Mouse (Mus musculus) heart, adult 11 months (tissue): ENCODE data around the gene Terb2.
A peak's percentile ranks its signal among the peaks of the same experiment; 100 is the strongest.
"Not testable (repeated sequence)": the region's sequence is repeated elsewhere in the genome, so short reads cannot be mapped to it uniquely, and the experiment has no call there.

Experiments
- DNase-seq: peaks from one replicate; pipeline ENCODE4 v3.0.0; 2022

Gene Terb2

GRCm38 (mm10) chr2:122162529-122162928 lies 23.5 kb upstream of the Terb2 start:
- peak; percentile 46 for DNase-seq

GRCm38 (mm10) chr2:122163430-122164195 lies 22.5 kb upstream of the Terb2 start:
- DNase-seq: peak; percentile 85

- peak; percentile 94 for DNase-seq
Observed at GRCm38 (mm10) chr2:122164293-122164692, 21.8 kb upstream of the Terb2 start.

GRCm38 (mm10) chr2:122171292-122171691 lies 14.8 kb upstream of the Terb2 start:
- DNase-seq: no peak

GRCm38 (mm10) chr2:122172188-122172587 lies 13.9 kb upstream of the Terb2 start:
- no peak for DNase-seq

GRCm38 (mm10) chr2:122180051-122180822 lies 5.8 kb upstream of the Terb2 start:
- no peak for DNase-seq

- no peak for DNase-seq
Observed at GRCm38 (mm10) chr2:122185086-122185485, 986 bp upstream of the Terb2 start.

- DNase-seq: no peak
Observed at GRCm38 (mm10) chr2:122186751-122187150, 679 bp downstream of the Terb2 start.

- no peak for DNase-seq
Observed at GRCm38 (mm10) chr2:122191849-122192248, 5.8 kb downstream of the Terb2 start.

- DNase-seq: no peak
Observed at GRCm38 (mm10) chr2:122194509-122194929, 8.4 kb downstream of the Terb2 start.

GRCm38 (mm10) chr2:122201501-122201900 lies 15.4 kb downstream of the Terb2 start:
- DNase-seq: no peak

GRCm38 (mm10) chr2:122206440-122207107 lies 20.5 kb downstream of the Terb2 start:
- DNase-seq: no peak

- no peak for DNase-seq
Observed at GRCm38 (mm10) chr2:122210534-122211228, 24.6 kb downstream of the Terb2 start.

GRCm38 (mm10) chr2:122217075-122217474 lies 31.0 kb downstream of the Terb2 start:
- not testable (repeated sequence) for DNase-seq

GRCm38 (mm10) chr2:122218234-122218633 lies 32.2 kb downstream of the Terb2 start:
- no peak for DNase-seq

- DNase-seq: no peak
Observed at GRCm38 (mm10) chr2:122221378-122221777, 35.3 kb downstream of the Terb2 start.

- peak; percentile 79 for DNase-seq
Observed at GRCm38 (mm10) chr2:122221798-122222197, 35.7 kb downstream of the Terb2 start.

- DNase-seq: peak; percentile 35
Observed at GRCm38 (mm10) chr2:122222272-122222671, 36.2 kb downstream of the Terb2 start.

- no peak for DNase-seq
Observed at GRCm38 (mm10) chr2:122223654-122224053, 37.6 kb downstream of the Terb2 start.

- DNase-seq: no peak
Observed at GRCm38 (mm10) chr2:122230395-122230794, 44.3 kb downstream of the Terb2 start.

- no peak for DNase-seq
Observed at GRCm38 (mm10) chr2:122231616-122232015, 45.5 kb downstream of the Terb2 start.

GRCm38 (mm10) chr2:122233341-122233740 lies 47.3 kb downstream of the Terb2 start:
- no peak for DNase-seq
